Mouse (Mus musculus): ENCODE results near the gene Pde6h. TPM values are rescaled to one million over a fixed set of nuclear protein-coding genes. Genes with fewer than 3 reads are reported as not detected.

Gene Pde6h
- polyA plus RNA-seq, 1 experiment from 2014 or later: 0.44 TPM

DNA sequence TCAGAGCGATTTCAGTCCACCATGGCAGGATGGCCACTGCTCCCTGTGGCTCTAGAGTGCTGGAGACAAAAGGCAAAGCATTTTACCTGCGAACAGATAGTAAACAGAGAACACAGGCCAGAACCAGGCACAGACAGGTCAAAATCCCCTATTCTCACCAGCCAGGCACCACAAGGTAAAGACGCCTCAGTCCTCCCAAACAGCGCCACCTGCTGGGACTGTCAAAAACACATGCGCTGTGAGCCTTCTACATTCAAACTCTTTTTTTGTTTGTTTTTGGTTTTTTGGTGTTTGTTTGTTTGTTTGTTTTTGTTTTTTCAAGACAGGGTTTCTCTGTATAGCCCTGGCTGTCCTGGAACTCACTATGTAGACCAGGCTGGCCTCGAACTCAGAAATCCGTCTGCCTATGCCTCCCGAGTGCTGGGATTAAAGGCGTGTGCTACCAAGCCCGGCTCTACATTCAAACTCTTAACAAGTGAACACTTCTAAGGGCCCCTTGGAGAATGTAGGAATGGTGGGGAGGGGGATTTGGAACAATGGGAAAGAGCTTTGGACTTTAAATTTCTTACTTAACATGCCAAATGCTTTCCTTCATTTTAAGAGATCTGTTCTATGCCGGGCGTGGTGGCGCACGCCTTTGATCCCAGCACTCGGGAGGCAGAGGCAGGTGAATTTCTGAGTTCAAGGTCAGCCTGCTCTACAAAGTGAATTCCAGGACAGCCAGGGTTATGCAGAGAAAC is 76.2 kb downstream of the Pde6h start:
- no peak overlapping the region for H3K27ac ChIP-seq (ENCODE audit: low read depth, low read length)
- WGBS: 88% methylated on average over 15 of the region's 15 CpGs
- no peaks in the 10 kb centered on the region for H3K36me3 ChIP-seq (ENCODE audit: control insufficient read depth, insufficient read depth)
- H3K9me3 ChIP-seq (ENCODE audit: control insufficient read depth): no peaks in the 10 kb centered on the region
- H3K27me3 ChIP-seq (replicated peaks; ENCODE audit: control insufficient read depth, insufficient read depth, low read length): no peaks in the 10 kb centered on the region
- no peak overlapping the region for H3K9ac ChIP-seq (ENCODE audit: low read depth, low read length)
- peak; percentile 59 for TF ChIP-seq CTCF (IDR thresholded peaks at IDR 0.05; ENCODE audit: low read depth)
- no peak for ATAC-seq
- no peak overlapping the region for H3K4me3 ChIP-seq (ENCODE audit: low read depth, low read length)
- 0 out of 2 replicates have a peak, but pooled peaks cover 3% of the 10 kb centered on the region for H3K4me1 ChIP-seq (replicated peaks; ENCODE audit: control insufficient read depth, insufficient read depth, low read length)
- no peak overlapping the region for H3K4me2 ChIP-seq (replicated peaks; ENCODE audit: low read depth)

DNA sequence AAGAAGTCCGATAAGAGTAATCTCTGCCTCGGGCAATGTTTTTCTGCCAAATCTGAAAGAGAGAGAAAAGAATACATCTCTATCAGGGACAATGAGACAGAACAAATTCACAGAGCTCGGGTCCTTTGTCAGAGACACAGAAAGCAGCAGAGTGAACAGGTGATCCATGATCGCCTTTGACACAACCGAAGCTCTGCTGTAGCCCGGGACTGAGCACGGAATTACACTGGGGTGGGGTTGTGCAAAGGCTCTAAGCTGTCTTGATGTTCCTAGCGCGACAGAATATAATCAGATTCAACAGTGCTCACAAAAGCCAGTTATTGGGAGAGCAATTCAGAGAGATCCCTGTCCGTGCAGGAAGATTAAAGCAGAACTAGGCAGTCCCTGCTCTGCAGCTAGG is 77.1 kb downstream of the Pde6h start:
- H3K27me3 ChIP-seq (replicated peaks; ENCODE audit: control insufficient read depth, insufficient read depth, low read length): no peaks in the 10 kb centered on the region
- no peaks in the 10 kb centered on the region for H3K36me3 ChIP-seq (ENCODE audit: control insufficient read depth, insufficient read depth)
- H3K4me3 ChIP-seq (ENCODE audit: low read depth, low read length): no peak overlapping the region
- no peaks in the 10 kb centered on the region for H3K9me3 ChIP-seq (ENCODE audit: control insufficient read depth)
- TF ChIP-seq CTCF (IDR thresholded peaks at IDR 0.05; ENCODE audit: low read depth): no peak
- H3K9ac ChIP-seq (ENCODE audit: low read depth, low read length): no peak overlapping the region
- no peak for ATAC-seq
- 89% methylated on average over 10 of the region's 10 CpGs for WGBS
- H3K4me2 ChIP-seq (replicated peaks; ENCODE audit: low read depth): no peak overlapping the region
- 0 out of 2 replicates have a peak, but pooled peaks cover 3% of the 10 kb centered on the region for H3K4me1 ChIP-seq (replicated peaks; ENCODE audit: control insufficient read depth, insufficient read depth, low read length)
- no peak overlapping the region for H3K27ac ChIP-seq (ENCODE audit: low read depth, low read length)

DNA sequence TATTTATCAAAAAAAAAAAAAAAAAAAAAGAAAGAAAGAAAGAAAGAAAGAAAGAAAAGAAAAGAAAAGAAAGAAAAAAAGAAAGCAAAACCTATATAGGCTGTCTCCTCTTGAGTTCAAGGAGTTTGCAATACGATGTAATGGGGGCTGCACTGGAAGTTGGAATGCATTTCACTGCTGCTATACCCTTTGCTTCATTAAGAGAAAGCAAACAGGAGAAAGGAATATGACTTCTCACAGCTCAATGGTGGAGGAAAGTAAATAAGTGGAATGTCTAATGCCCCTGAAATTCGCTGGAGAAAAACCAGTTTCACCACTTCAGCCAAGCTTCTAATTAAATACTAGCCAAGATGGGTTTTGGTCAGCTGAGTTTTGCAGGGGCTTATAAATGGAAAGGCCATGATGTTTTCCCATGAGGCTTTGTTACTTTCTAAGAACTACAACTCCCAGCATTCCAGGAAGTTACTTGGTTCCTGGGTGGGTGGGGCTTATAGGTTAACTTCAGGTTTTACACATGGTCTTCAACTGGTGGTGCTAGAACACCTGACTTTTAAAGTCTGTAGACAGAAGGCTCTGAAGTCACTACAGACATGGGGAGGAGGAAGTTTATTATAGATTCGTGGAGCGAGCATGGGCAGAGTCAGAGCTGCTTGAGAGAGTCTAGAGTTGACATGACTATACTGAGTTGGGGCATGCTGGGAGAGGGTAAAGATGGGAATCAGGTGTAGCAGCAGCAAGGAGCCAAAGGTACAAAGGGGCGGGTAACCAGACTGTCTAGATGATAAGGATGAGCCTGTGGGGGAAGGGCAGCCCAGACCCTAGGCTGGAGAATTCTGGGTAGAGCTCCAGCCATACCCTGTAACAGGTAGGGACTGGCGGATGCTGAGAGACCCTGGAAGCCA is 77.9 kb downstream of the Pde6h start:
- peak; percentile 87 for ATAC-seq
- H3K36me3 ChIP-seq (ENCODE audit: control insufficient read depth, insufficient read depth): no peaks in the 10 kb centered on the region
- WGBS: 57% methylated on average over 6 of the region's 6 CpGs

DNA sequence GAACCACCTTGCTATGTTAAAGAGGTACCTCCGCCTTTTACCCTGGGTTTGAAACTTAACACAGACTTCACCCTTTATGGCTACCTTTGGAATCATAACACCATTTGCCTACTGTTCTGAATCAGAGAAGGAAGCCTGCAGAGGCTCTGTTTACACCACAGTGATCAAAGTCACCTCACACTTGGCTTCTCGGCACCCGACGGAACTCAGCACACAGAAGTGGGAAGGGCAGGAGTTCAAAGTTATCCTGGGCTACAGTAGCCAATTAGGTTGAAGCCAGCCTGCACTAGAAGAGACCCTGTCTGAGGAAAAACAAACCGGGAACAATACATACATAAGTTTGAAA is 78.5 kb downstream of the Pde6h start:
- Histone ChIP-seq H3K4me2 (replicated peaks; ENCODE audit: low read depth) (no peak overlapping the region), H3K9me3 (ENCODE audit: control insufficient read depth) (no peaks in the 10 kb centered on the region), H3K4me1 (replicated peaks; ENCODE audit: control insufficient read depth, insufficient read depth, low read length) (0 out of 2 replicates have a peak, but pooled peaks cover 3% of the 10 kb centered on the region), H3K27ac (ENCODE audit: low read depth, low read length) (no peak overlapping the region), H3K4me3 (ENCODE audit: low read depth, low read length) (no peak overlapping the region), H3K27me3 (replicated peaks; ENCODE audit: control insufficient read depth, insufficient read depth, low read length) (no peaks in the 10 kb centered on the region), H3K9ac (ENCODE audit: low read depth, low read length) (no peak overlapping the region), H3K36me3 (ENCODE audit: control insufficient read depth, insufficient read depth) (no peaks in the 10 kb centered on the region)
- peak; percentile 76 for ATAC-seq
- 67% methylated on average over 5 of the region's 5 CpGs for whole genome bisulfite sequencing
- no peak for TF ChIP-seq CTCF (IDR thresholded peaks at IDR 0.05; ENCODE audit: low read depth)

More for the DNA sequence above, 77.9 kb downstream of the Pde6h start:
- Histone ChIP-seq H3K27ac (ENCODE audit: low read depth, low read length) (no peak overlapping the region), H3K9me3 (ENCODE audit: control insufficient read depth) (no peaks in the 10 kb centered on the region), H3K4me2 (replicated peaks; ENCODE audit: low read depth) (no peak overlapping the region), H3K4me3 (ENCODE audit: low read depth, low read length) (no peak overlapping the region), H3K9ac (ENCODE audit: low read depth, low read length) (no peak overlapping the region), H3K4me1 (replicated peaks; ENCODE audit: control insufficient read depth, insufficient read depth, low read length) (0 out of 2 replicates have a peak, but pooled peaks cover 3% of the 10 kb centered on the region), H3K27me3 (replicated peaks; ENCODE audit: control insufficient read depth, insufficient read depth, low read length) (no peaks in the 10 kb centered on the region)
- TF ChIP-seq CTCF (IDR thresholded peaks at IDR 0.05; ENCODE audit: low read depth): no peak

DNA sequence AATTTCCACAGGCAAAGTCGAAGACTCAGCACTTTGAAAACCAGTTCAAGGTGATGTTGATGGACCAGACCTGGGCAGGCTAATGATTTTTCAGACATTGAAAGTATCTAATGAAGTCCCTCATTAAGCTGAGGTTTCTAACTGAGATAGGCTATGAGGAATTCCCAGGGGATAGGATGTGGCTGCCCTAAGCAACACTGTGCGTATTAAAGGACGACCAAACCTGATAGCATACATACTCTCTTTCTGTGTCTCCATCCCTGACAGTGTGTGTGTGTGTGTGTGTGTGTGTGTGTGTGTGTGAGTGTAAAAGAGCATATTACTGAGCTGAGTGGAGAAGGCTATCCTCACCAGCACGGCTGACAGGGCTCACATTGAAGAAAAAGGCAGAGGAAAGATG is 80.7 kb downstream of the Pde6h start:
- TF ChIP-seq CTCF (IDR thresholded peaks at IDR 0.05; ENCODE audit: low read depth): no peak
- no peaks in the 10 kb centered on the region for H3K36me3 ChIP-seq (ENCODE audit: control insufficient read depth, insufficient read depth)
- WGBS: 89% methylated on average over 4 of the region's 4 CpGs
- no peak overlapping the region for H3K4me2 ChIP-seq (replicated peaks; ENCODE audit: low read depth)
- no peak for ATAC-seq
- no peak overlapping the region for H3K9ac ChIP-seq (ENCODE audit: low read depth, low read length)
- no peak overlapping the region for H3K27ac ChIP-seq (ENCODE audit: low read depth, low read length)
- H3K4me3 ChIP-seq (ENCODE audit: low read depth, low read length): no peak overlapping the region
- H3K4me1 ChIP-seq (replicated peaks; ENCODE audit: control insufficient read depth, insufficient read depth, low read length): 0 out of 2 replicates have a peak, but pooled peaks cover 3% of the 10 kb centered on the region
- no peaks in the 10 kb centered on the region for H3K27me3 ChIP-seq (replicated peaks; ENCODE audit: control insufficient read depth, insufficient read depth, low read length)
- no peaks in the 10 kb centered on the region for H3K9me3 ChIP-seq (ENCODE audit: control insufficient read depth)

DNA sequence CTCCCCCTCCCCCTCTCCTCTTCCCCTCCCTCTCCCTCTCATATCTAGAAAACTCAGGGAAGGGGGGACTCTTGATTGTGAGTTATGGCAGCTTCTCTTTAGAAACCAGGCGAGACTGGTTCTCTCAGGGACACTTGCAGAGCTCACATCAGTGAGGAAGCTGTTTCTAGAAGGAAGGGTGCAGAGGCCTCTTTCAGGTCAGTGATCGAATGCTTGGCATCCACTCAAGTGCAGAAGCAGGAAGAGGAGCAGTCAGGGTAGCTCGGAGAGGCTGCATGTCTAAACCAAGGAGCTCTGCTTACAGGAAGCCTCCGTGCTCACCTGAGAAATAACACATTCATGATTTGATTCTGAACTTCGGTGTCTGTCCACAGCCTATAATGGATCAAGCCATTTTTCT is 87.6 kb downstream of the Pde6h start:
- Histone ChIP-seq H3K36me3 (ENCODE audit: control insufficient read depth, insufficient read depth) (no peaks in the 10 kb centered on the region), H3K9ac (ENCODE audit: low read depth, low read length) (no peak overlapping the region), H3K27me3 (replicated peaks; ENCODE audit: control insufficient read depth, insufficient read depth, low read length) (no peaks in the 10 kb centered on the region), H3K4me1 (replicated peaks; ENCODE audit: control insufficient read depth, insufficient read depth, low read length) (no peaks in the 10 kb centered on the region), H3K9me3 (ENCODE audit: control insufficient read depth) (no peaks in the 10 kb centered on the region), H3K4me3 (ENCODE audit: low read depth, low read length) (no peak overlapping the region), H3K4me2 (replicated peaks; ENCODE audit: low read depth) (no peak overlapping the region), H3K27ac (ENCODE audit: low read depth, low read length) (no peak overlapping the region)
- 63% methylated on average over 5 of the region's 5 CpGs for WGBS
- no peak for TF ChIP-seq CTCF (IDR thresholded peaks at IDR 0.05; ENCODE audit: low read depth)
- no peak for ATAC-seq
